Mouse (Mus musculus) left cerebral cortex, adult 2 months (tissue): ENCODE results near the gene Nrip1. TPM values are rescaled to one million over a fixed set of nuclear protein-coding genes. Genes with fewer than 3 reads are reported as not detected.

ENCODE experiments used
- DNase-seq, 2 experiments: peaks; one replicate each; pipeline ENCODE4 v3.0.0; 2021 to 2022; ENCODE audit warnings: low spot score in 2 of 2, mixed read lengths in 1 of 2; ENCODE audit errors: extremely low spot score in 1 of 2
- H3K27ac ChIP-seq: fragments of 200-600 bp; 2 replicates; pipeline ENCODE4 v1.8.1; 2022
- H3K4me3 ChIP-seq: fragments of 200-600 bp; 2 replicates; pipeline ENCODE4 v1.8.1; 2022
- CTCF ChIP-seq: fragments of 200-600 bp; IDR thresholded peaks from 2 replicates; pipeline ENCODE4 v1.8.1; 2022; ENCODE audit warnings: antibody characterized with exemption, mild to moderate bottlenecking, moderate library complexity
- intact Hi-C: fragments of 180-260 bp; cut with DNase I; formaldehyde crosslinking; loops from one replicate; pipeline ENCODE4 v1.15.1; 2025
- total RNA-seq, 2 experiments: library from RNA; stranded (reverse); gene quantifications; 2 replicates each; pipeline ENCODE4 v1.2.3; 2021

The Nrip1 gene
- total RNA-seq, 2 experiments from 2014 or later = 53.4 to 54.3 TPM

DNA sequence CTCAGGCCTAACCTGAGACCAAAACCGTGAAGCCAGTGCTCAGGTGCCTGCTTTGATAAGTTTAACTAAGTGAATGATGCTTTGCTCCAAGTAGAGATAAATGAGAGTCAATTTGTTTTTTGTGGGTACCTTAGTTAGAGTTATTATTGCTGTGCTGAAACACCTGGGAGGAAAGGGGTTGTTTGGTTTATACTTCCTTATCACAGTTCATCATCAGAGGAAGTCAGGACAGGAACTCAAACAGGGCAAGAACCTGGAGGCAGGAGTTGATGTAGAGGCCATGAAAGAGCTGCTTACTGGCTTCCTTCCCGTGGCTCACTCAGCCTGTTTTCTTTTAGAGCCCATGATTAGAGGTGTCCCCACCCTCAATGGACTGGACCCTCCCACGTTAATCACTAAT lies 89.8 kb downstream of the Nrip1 start:
- intact Hi-C loops = no loop called here
- Histone ChIP-seq H3K4me3 (no peak overlapping the region), H3K27ac (no peak overlapping the region)
- TF ChIP-seq CTCF = no peak
- no peak for DNase-seq

DNA sequence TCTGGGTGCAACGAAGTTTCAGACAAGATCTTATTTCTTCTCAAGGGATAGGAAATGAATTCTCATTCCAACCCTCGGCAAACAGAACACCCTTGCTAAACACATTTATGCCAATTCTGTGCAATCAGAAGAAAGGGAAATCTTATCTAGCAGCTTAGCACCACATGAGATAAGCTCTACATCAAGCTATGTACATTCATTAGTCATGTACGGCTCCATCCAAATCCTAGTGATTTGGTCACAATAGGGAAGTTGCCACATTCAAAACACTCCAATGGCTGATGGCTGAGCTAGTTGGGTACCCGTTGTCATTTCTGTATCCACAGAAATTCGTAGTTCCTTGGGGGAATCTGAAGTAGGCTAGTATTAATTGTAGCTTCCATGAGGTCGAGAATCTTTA lies 91.8 kb downstream of the Nrip1 start:
- no peak for TF ChIP-seq CTCF
- DNase-seq = no peak
- Histone ChIP-seq H3K4me3 (no peak overlapping the region), H3K27ac (no peak overlapping the region)
- intact Hi-C loops = no loop called here

DNA sequence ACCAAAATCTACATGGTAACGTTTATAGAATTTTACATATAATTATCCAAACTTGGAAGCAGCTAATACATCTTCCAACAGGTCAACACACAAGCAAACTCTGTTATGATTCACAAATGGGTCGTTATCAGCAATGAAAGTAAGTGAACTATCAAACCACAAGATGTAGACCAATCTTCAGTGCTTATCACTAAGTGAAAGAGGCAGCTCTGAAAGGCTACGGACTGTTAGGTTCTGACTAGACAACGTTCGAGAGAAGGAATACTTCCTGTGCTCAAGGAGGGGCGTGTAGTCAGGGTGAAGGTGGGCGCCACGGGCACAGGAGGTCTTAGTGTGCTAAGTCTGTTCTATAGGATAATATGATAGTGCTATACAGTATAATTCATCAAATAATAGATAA lies 93.3 kb downstream of the Nrip1 start:
- intact Hi-C loops = no loop called here
- Histone ChIP-seq H3K27ac (no peak overlapping the region), H3K4me3 (no peak overlapping the region)
- DNase-seq = no peak
- TF ChIP-seq CTCF = no peak

DNA sequence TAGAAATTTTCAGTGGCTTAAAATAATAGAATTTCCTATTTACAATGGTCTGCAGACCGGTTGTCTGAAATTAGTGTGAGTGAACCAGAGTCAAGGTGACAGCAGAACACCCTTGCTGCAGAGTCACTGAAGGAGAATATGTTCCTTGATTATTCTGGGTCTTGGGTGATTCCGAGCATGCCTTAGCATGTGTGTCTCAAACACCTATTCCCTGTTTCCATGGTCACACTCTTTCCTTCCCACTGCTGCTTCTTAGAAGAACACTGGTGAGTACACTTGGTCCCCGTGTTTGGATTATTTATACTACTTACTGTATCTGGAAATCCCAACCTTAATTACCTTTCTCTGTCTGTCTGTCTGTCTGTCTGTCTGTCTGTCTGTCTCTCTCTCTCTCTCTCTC lies 97.4 kb downstream of the Nrip1 start:
- no peak for TF ChIP-seq CTCF
- H3K27ac ChIP-seq = no peak overlapping the region
- no peak for DNase-seq
- H3K4me3 ChIP-seq = no peak overlapping the region
- intact Hi-C loops = no loop called here

DNA sequence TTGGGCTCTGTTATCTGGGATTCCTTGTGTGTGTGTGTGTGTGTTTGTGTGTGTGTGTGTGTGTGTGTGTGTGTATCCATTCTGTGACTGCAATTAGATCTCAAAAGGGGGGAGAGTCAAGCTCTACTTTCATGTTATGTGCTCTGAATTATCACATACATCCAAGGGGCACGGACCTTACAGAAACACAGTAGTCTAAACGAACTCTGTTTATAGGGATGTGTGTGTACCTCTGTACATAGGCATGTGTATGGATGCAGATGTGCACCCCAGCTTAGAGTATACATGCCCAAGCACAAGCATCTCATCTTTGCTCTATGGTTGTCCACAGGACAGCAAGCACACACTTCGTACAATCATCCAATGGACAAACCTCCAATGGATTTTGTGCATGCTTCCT lies 98.0 kb downstream of the Nrip1 start:
- intact Hi-C loops = no loop called here
- Histone ChIP-seq H3K4me3 (no peak overlapping the region), H3K27ac (no peak overlapping the region)
- DNase-seq = no peak
- TF ChIP-seq CTCF = no peak

DNA sequence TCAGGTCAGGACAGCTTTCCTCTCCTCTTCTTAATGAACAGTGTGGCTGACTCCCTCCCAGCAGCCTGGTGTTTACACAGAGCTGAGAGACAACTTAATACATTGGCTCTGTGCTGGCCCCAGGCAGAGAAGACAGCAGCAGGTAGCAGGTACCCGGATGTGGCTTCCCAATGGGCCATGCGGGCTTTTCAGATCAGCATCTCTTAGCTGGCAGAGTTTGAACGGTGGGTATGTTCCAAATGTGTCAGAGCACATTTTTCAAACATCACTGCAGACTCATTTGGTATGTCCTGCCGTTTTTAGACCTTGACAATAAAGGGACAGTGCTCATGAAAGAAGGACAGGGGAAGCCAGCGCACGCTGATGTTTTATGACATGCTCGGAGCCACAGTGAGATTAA lies 98.5 kb downstream of the Nrip1 start:
- Histone ChIP-seq H3K4me3 (no peak overlapping the region), H3K27ac (no peak overlapping the region)
- intact Hi-C loops = no loop called here
- no peak for TF ChIP-seq CTCF
- DNase-seq = no peak

DNA sequence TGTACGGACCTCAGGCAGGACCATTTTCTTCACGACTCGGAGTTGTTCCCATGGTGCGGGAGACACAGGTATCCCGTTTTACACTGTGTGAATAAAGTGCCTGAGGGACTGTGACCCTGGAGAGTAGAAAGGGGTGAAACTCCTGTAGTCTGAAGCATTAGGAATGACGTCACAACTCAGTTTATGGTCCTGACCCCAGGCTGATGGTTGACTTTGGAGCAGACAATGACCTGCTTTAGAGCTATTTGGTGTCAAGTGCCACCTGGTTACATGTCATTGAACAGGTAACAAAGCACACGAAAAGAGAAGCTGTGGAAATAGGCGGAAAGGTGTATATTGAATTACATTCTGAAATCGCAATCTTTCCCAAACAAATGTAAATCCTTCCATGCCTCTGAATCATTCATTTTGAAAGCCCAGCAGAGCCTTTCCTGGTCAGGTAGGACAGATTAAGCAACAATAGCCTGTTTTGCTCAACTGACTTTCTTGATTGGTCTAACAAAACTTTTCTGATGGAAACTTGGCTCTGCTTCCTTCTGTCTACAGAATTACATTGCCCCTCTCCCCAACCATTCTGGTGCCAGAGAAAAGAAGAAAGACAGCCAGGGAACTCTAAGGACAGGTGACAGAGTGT lies 106.9 kb downstream of the Nrip1 start:
- H3K27ac ChIP-seq = no peak overlapping the region
- H3K4me3 ChIP-seq = no peak overlapping the region
- DNase-seq = no peak
- no peak for TF ChIP-seq CTCF
- intact Hi-C loops = no loop called here

DNA sequence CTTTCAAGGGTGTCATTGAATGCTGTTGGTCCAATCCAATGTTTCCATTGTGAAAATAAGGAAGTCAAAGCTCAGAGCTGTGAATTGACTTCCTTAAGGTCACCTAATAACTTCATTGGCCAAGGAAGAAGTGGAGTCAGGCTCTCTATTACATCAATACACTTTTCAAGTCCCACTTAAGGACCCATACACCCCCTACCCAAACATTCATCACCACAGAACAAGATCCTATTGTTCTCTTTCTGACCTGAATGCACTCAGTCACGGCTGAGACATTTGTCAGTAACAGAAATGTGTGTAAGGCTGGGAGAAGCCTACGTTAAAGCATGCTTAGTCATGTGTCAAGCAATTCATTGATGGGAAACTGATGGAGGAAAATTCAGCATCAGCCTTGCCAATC lies 107.8 kb downstream of the Nrip1 start:
- Histone ChIP-seq H3K27ac (no peak overlapping the region), H3K4me3 (no peak overlapping the region)
- intact Hi-C loops = no loop called here
- TF ChIP-seq CTCF = no peak
- DNase-seq = no peak

DNA sequence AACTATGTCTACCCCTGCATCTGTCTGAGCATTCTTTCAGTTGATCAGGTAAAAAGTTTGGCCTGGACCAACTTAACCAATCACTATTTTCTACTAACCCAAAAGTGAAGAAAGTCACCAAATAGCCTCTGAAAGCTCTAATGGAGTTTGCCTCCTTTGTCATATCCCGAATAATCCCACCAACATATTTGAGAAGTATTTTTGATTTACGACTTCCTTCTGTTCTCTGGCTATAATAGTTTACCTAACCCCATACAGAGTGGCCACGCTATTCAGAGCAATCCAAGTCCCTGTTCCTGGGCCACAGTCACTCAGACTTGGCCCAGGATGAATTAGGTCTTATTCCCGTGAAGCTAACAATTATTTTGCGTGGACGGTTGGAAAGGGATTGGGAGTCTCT lies 108.3 kb downstream of the Nrip1 start:
- DNase-seq = no peak
- intact Hi-C loops = no loop called here
- H3K4me3 ChIP-seq = no peak overlapping the region
- no peak for TF ChIP-seq CTCF
- H3K27ac ChIP-seq = no peak overlapping the region

DNA sequence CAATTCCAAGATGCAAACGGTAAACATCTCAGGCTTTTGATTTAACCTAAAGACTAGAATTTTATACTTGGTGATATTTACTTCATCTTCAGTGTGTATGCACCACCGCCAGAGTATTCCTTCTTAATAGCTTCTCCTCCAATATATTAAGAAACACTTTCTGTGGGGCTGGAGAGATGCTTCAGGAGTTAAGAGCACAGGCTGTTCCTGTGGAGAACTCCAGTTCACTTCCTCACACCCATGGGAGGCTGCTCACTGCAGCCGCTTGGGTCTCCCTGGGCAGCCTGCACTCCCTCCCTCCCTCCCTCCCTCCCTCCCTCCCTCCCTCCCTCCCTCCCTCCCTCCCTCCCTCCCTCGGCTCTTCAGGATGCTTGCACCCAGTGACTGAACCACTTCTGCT lies 110.2 kb downstream of the Nrip1 start:
- intact Hi-C loops = no loop called here
- TF ChIP-seq CTCF = no peak
- Histone ChIP-seq H3K27ac (no peak overlapping the region), H3K4me3 (no peak overlapping the region)
- DNase-seq = no peak

DNA sequence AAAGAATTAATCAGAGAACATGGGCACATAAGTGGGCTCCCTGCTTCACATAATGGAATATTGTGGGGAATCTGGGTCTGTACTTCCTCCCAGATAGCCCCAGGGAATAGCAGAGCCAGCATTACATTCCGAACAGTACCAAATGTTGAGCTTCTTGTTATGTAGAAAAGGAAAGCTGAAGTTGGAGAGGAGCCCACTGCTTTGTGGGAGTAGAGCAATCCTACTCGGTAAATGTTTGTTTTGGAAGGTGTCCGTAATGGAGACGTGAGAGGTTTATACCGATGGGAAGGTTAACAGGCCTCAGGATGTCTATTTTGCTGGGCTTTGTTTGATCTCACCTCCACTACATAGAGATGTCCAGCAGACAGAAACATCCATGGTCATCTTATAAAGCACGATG lies 113.3 kb downstream of the Nrip1 start:
- intact Hi-C loops = no loop called here
- no peak overlapping the region for H3K4me3 ChIP-seq
- TF ChIP-seq CTCF = no peak

DNA sequence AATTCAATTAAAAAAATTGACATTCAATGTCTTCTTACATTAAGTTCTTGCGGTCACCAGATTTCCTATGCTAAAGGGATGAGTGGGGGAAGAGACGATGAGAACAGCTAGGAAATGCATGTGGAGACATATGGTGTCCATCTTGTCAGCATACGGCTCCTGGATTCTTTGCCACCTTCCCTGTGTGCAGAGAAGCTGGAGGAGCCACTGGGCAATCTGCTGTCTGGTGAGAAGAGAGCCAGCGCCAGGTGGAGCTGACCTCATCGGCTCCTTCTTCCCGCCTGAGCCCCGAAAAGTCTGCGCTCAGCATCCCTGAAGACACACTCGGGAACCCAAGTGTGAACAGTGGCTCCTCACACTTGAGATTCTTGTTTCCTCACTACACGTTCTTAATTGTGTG lies 121.8 kb downstream of the Nrip1 start:
- Histone ChIP-seq H3K4me3 (no peak overlapping the region), H3K27ac (no peak overlapping the region)
- no peak for DNase-seq
- no peak for TF ChIP-seq CTCF
- intact Hi-C loops = no loop called here

More for the DNA sequence above, 113.3 kb downstream of the Nrip1 start:
- H3K27ac ChIP-seq = no peak overlapping the region
- DNase-seq = no peak

DNA sequence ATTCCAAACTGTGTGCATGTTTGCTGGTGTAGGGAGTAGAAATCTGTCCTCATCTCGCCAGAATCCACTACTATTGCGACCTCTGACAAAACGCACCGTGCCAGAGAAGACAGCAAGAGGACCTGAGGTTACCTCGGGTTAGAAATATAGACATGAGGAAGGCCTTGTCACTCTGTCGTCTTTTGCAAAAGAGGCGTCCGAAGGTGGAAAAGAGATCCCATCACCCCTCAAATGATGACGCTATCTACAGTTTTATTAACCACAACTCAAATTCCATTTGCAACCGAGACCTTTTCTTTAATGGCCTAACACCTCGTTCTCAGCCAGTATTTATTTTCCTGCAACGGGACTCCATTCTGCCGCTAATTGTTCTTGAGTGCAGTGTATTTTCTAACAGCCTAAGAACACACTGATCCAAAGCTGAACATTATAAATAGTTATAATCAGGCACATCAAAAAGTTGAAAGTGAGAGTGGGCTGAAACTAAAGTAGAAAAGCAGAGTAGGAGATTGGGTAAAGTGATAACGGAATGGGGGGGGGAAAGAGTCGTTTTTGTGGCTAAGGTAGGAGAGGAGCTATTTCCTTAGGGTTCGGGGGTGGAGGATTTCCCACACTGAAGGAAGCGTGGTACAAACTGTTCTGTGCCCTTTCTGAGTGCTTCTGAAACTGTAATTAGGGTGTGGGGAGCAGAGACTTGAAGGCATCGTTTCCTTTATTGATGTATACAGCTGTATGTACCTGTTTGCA lies 124.1 kb downstream of the Nrip1 start:
- intact Hi-C loops = no loop called here
- no peak for DNase-seq
- TF ChIP-seq CTCF = no peak
- Histone ChIP-seq H3K27ac (no peak overlapping the region), H3K4me3 (no peak overlapping the region)
